Mouse (Mus musculus) neural tube, embryonic 13.5 days (tissue): ENCODE measurements around the gene Cdh12. TPM values are rescaled to one million over a fixed set of nuclear protein-coding genes. Genes with fewer than 3 reads are reported as not detected.
"Not testable (repeated sequence)": the region's sequence is repeated elsewhere in the genome, so short reads cannot be mapped to it uniquely, and the experiment has no call there.

Source experiments
- ATAC-seq: fragments of 200-750 bp; cut with Nextera tagmentation; 2 replicates; pipeline ENCODE4 v1.8.0; 2017; ENCODE audit warnings: low read depth, mild to moderate bottlenecking, moderate TSS enrichment, moderate library complexity
- H3K27ac ChIP-seq: fragments of 300-500 bp; sonication (generic); replicated peaks from 2 replicates; pipeline ENCODE4 v1.5.1; 2015; ENCODE audit warnings: moderate library complexity, mild to moderate bottlenecking, inconsistent platforms
- H3K27me3 ChIP-seq: fragments of 300-500 bp; sonication (generic); 2 replicates; pipeline ENCODE4 v1.6.1; 2015; ENCODE audit warnings: mild to moderate bottlenecking, inconsistent platforms
- H3K36me3 ChIP-seq: fragments of 300-500 bp; sonication (generic); 2 replicates; pipeline ENCODE4 v1.6.1; 2015; ENCODE audit warnings: mild to moderate bottlenecking, inconsistent platforms
- H3K4me1 ChIP-seq: fragments of 300-500 bp; sonication (generic); replicated peaks from 2 replicates; pipeline ENCODE4 v1.6.1; 2015; ENCODE audit warnings: inconsistent platforms
- H3K4me2 ChIP-seq: fragments of 300-500 bp; sonication (generic); 2 replicates; pipeline ENCODE4 v1.6.1; 2015; ENCODE audit warnings: inconsistent platforms, mild to moderate bottlenecking, moderate library complexity
- H3K4me3 ChIP-seq: fragments of 300-500 bp; sonication (generic); 2 replicates; pipeline ENCODE4 v1.5.1; 2015; ENCODE audit warnings: mild to moderate bottlenecking, inconsistent platforms
- H3K9ac ChIP-seq: fragments of 300-500 bp; sonication (generic); 2 replicates; pipeline ENCODE4 v1.6.1; 2015; ENCODE audit warnings: moderate library complexity, mild to moderate bottlenecking, inconsistent platforms
- H3K9me3 ChIP-seq: fragments of 300-500 bp; sonication (generic); 2 replicates; pipeline ENCODE4 v1.6.1; 2016; ENCODE audit warnings: inconsistent platforms
- WGBS: fragments of 180-500 bp; shearing (Covaris S2); methylation state at CpG from one replicate; pipeline ENCODE4 v1.1.7; 2015; 5-methylcytosine and 5-hydroxymethylcytosine counted together
- polyA plus RNA-seq: library from polyadenylated mRNA; unstranded; fragments of >200 nt; fragmentation: Nextera tagmentation; extraction: Ambion mirVana; gene quantifications from 2 replicates; pipeline ENCODE4 v1.2.1, GENCODE M21; 2015

Cdh12 gene
- polyA plus RNA-seq, 1 experiment from 2014 or later: 5.1 TPM

- ATAC-seq: not testable (repeated sequence)
Measured at GRCm38 (mm10) chr15:21114775-21115174, 665.7 kb downstream of the Cdh12 start.

GRCm38 (mm10) chr15:21130660-21131059 lies 681.6 kb downstream of the Cdh12 start:
- Histone ChIP-seq H3K27ac (no peak overlapping the region), H3K27me3 (no peaks in the 10 kb centered on the region), H3K4me1 (no peaks in the 10 kb centered on the region), H3K9me3 (no peaks in the 10 kb centered on the region), H3K4me2 (no peak overlapping the region), H3K4me3 (no peak overlapping the region), H3K36me3 (no peaks in the 10 kb centered on the region), H3K9ac (no peak overlapping the region)
- ATAC-seq: peak; percentile 86

More at GRCm38 (mm10) chr15:21114775-21115174, 665.7 kb downstream of the Cdh12 start:
- H3K4me2 ChIP-seq, H3K27me3 ChIP-seq, H3K27ac ChIP-seq, H3K4me3 ChIP-seq, H3K36me3 ChIP-seq, H3K9ac ChIP-seq, H3K9me3 ChIP-seq: not testable (repeated sequence)
- peaks cover 14% of the 10 kb centered on the region for H3K4me1 ChIP-seq
- WGBS: 100% methylated on average over 2 of the region's 2 CpGs

- no peaks in the 10 kb centered on the region for H3K27me3 ChIP-seq
- no peaks in the 10 kb centered on the region for H3K36me3 ChIP-seq
- no peaks in the 10 kb centered on the region for H3K9me3 ChIP-seq
- H3K4me3 ChIP-seq: no peak overlapping the region
- H3K9ac ChIP-seq: no peak overlapping the region
- ATAC-seq: no peak
- H3K4me2 ChIP-seq: no peak overlapping the region
- no peak overlapping the region for H3K27ac ChIP-seq
- no peaks in the 10 kb centered on the region for H3K4me1 ChIP-seq
Measured at GRCm38 (mm10) chr15:21132999-21133398, 683.9 kb downstream of the Cdh12 start.

GRCm38 (mm10) chr15:21146896-21147295 lies 697.8 kb downstream of the Cdh12 start:
- H3K9ac ChIP-seq: no peak overlapping the region
- no peaks in the 10 kb centered on the region for H3K4me1 ChIP-seq
- no peak overlapping the region for H3K4me2 ChIP-seq
- H3K4me3 ChIP-seq: no peak overlapping the region
- WGBS: 54% methylated on average over 4 of the region's 4 CpGs
- no peaks in the 10 kb centered on the region for H3K36me3 ChIP-seq
- H3K9me3 ChIP-seq: 0 out of 2 replicates have a peak, but pooled peaks cover 5% of the 10 kb centered on the region
- no peaks in the 10 kb centered on the region for H3K27me3 ChIP-seq
- no peak for ATAC-seq
- H3K27ac ChIP-seq: no peak overlapping the region

DNA sequence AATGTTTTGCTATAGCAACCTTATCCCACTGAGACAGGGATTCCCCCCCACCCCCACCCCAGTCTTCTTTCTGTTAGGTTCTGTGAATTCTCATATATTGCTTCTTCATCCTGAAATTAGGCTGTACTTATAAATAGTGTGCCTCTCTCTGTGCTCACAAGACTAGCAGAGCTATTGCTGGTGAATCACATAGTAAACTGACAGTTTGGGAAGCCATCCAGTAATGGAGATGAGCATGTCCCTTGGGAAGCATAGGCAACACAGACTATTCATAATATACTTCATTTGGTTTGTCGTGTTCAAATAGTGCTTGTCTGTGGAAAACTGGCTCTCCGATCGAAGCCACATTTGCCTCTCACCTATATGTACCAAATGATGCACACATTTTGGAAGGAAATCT lies 704.5 kb downstream of the Cdh12 start:
- Histone ChIP-seq H3K9me3 (no peaks in the 10 kb centered on the region), H3K4me1 (no peaks in the 10 kb centered on the region), H3K27me3 (no peaks in the 10 kb centered on the region), H3K36me3 (no peaks in the 10 kb centered on the region), H3K9ac (no peak overlapping the region), H3K4me3 (no peak overlapping the region), H3K4me2 (no peak overlapping the region), H3K27ac (no peak overlapping the region)
- no peak; the same call in 1 of the 2 replicates for ATAC-seq
- WGBS: 51% methylated on average over 3 of the region's 3 CpGs

DNA sequence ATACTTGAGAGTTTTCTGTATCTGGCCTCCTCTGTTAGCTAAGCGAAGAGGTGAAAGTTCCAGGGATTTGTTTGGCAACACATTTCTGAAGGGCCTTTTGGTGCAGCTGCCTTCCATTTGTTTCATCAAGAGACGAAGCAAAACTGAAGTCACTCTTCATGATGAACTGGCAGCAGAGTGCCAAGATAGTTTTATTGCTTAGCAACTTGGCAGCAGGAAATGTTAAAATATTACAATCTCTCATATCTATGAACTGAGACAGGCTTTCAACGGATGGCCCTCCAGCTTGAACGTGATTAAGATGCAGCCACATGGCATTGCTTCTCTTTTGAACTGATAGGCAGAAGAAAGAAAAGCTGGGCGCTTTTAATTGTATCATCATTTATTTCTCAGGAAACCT lies 730.7 kb downstream of the Cdh12 start:
- H3K9me3 ChIP-seq: no peaks in the 10 kb centered on the region
- WGBS: 57% methylated on average over 5 of the region's 5 CpGs
- no peaks in the 10 kb centered on the region for H3K36me3 ChIP-seq
- H3K4me1 ChIP-seq: no peaks in the 10 kb centered on the region
- H3K27ac ChIP-seq: no peak overlapping the region
- H3K27me3 ChIP-seq: no peaks in the 10 kb centered on the region
- H3K4me3 ChIP-seq: no peak overlapping the region
- H3K9ac ChIP-seq: no peak overlapping the region
- no peak overlapping the region for H3K4me2 ChIP-seq
- no peak for ATAC-seq

GRCm38 (mm10) chr15:21180191-21180590 lies 731.1 kb downstream of the Cdh12 start:
- H3K27ac ChIP-seq: no peak overlapping the region
- H3K9ac ChIP-seq: no peak overlapping the region
- no peaks in the 10 kb centered on the region for H3K36me3 ChIP-seq
- no peaks in the 10 kb centered on the region for H3K27me3 ChIP-seq
- no peak overlapping the region for H3K4me2 ChIP-seq
- 48% methylated on average over 4 of the region's 4 CpGs for WGBS
- H3K4me3 ChIP-seq: no peak overlapping the region
- H3K4me1 ChIP-seq: no peaks in the 10 kb centered on the region
- ATAC-seq: no peak
- H3K9me3 ChIP-seq: no peaks in the 10 kb centered on the region

- no peak overlapping the region for H3K9ac ChIP-seq
- no peaks in the 10 kb centered on the region for H3K27me3 ChIP-seq
- no peak overlapping the region for H3K4me2 ChIP-seq
- H3K36me3 ChIP-seq: no peaks in the 10 kb centered on the region
- H3K27ac ChIP-seq: no peak overlapping the region
- WGBS: 35% methylated on average over 1 of the region's 1 CpGs
- no peaks in the 10 kb centered on the region for H3K9me3 ChIP-seq
- H3K4me1 ChIP-seq: no peaks in the 10 kb centered on the region
- ATAC-seq: no peak
- H3K4me3 ChIP-seq: no peak overlapping the region
Measured at GRCm38 (mm10) chr15:21185799-21186198, 736.7 kb downstream of the Cdh12 start.

DNA sequence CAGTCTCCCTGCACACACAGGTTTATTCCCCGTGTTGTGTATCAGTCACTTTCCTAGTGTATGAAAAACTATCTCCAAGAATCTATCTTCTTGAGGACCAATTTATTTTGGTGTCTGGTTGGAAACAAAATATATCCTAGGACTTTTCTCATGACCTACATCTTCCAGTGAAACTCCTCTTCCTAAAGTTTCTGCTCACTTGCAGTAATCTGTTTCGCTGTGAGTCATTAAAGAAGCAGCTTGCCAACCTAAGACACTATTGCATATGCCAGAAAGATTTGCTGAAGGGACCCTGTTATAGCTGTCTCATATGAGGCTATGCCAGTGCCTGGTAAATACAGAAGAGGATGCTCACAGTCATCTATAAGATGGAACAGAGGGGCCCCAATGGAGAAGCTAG lies 761.0 kb downstream of the Cdh12 start:
- not testable (repeated sequence) for H3K27me3 ChIP-seq, H3K4me3 ChIP-seq, H3K9ac ChIP-seq, H3K4me1 ChIP-seq, H3K9me3 ChIP-seq, ATAC-seq, H3K4me2 ChIP-seq, H3K36me3 ChIP-seq, H3K27ac ChIP-seq
- 87% methylated on average over 2 of the region's 2 CpGs for WGBS

DNA sequence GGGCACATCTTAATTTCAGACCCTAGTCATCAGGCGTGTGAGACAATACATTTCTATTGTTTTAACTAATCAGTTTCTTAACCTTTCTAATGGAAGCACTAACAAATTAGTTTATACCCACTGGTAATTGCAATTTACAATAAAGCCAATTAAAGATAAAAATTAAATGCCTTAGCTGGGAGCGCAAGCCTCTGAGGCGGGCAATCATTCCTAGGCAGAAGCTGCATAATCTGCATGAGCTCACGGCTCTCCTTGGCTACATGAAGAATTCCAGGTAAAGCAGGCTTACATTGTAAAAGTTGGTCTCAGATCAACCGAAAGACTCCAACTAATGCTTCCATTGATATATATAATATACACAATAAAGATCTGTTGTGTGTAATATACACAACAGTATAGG lies 773.9 kb downstream of the Cdh12 start:
- 74% methylated on average over 5 of the region's 5 CpGs for WGBS
- Histone ChIP-seq H3K9me3 (no peaks in the 10 kb centered on the region), H3K36me3 (no peaks in the 10 kb centered on the region), H3K4me2 (no peak overlapping the region), H3K9ac (no peak overlapping the region), H3K4me1 (no peaks in the 10 kb centered on the region), H3K4me3 (no peak overlapping the region), H3K27ac (no peak overlapping the region), H3K27me3 (no peaks in the 10 kb centered on the region)
- ATAC-seq: peak; percentile 43; the same call in 1 of the 2 replicates

GRCm38 (mm10) chr15:21261318-21261717 lies 812.3 kb downstream of the Cdh12 start:
- WGBS: 87% methylated on average over 2 of the region's 2 CpGs
- Histone ChIP-seq H3K27me3 (no peaks in the 10 kb centered on the region), H3K4me1 (no peaks in the 10 kb centered on the region), H3K4me3 (no peak overlapping the region), H3K9ac (no peak overlapping the region), H3K27ac (no peak overlapping the region), H3K9me3 (no peaks in the 10 kb centered on the region), H3K4me2 (no peak overlapping the region), H3K36me3 (no peaks in the 10 kb centered on the region)
- ATAC-seq: no peak

DNA sequence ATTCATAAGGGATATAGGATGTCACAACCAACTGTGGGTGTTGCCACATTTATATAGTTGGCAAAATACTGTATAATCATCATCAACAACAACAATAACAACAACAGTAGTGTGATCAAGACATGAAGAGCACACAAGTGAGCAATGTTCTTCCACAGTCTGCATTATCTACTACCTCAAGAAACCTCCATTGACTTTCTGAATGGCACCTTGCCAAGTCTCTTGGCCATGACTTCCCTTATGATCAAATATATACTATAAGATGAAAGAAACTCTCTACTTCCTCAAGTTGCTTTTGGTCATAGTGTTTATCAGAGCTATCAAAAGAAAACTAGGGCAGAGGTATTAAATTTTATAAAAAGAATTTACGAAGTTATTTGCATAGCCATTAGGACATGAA lies 820.8 kb downstream of the Cdh12 start:
- Histone ChIP-seq H3K4me2 (no peak overlapping the region), H3K4me3 (no peak overlapping the region), H3K36me3 (no peaks in the 10 kb centered on the region), H3K9ac (no peak overlapping the region), H3K27ac (no peak overlapping the region), H3K9me3 (no peaks in the 10 kb centered on the region), H3K27me3 (no peaks in the 10 kb centered on the region), H3K4me1 (no peaks in the 10 kb centered on the region)
- WGBS: 95% methylated on average over 1 of the region's 1 CpGs
- ATAC-seq: no peak

DNA sequence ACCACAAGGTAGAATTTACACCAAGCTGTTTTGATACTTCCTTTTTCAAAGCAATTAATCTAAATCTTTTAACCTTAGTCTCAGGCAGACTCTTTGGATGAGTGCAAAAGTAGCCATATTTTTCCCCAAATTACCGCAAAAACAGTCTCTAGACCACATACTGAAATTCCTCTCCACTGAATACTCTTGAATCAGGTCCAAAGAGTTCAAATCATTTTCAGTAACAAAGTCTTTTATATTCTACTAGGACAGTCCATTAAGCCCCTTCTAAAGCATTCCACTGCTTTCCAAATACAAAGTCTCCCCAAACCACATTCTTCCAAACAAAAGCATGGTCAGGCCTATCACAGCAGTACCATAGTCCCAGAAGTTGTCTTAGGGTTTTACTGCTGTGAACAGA lies 848.0 kb downstream of the Cdh12 start:
- no peaks in the 10 kb centered on the region for H3K9me3 ChIP-seq
- 81% methylated on average over 1 of the region's 1 CpGs for WGBS
- H3K4me3 ChIP-seq: no peak overlapping the region
- H3K27me3 ChIP-seq: no peaks in the 10 kb centered on the region
- ATAC-seq: no peak
- H3K4me1 ChIP-seq: no peaks in the 10 kb centered on the region
- no peak overlapping the region for H3K4me2 ChIP-seq
- no peaks in the 10 kb centered on the region for H3K36me3 ChIP-seq
- H3K9ac ChIP-seq: no peak overlapping the region
- H3K27ac ChIP-seq: no peak overlapping the region
